Mouse (Mus musculus) kidney, adult 2 months (tissue): ENCODE data around the gene A430005L14Rik.

ENCODE experiments used
- CTCF ChIP-seq: fragments of 200-500 bp; conservative IDR thresholded peaks from 2 replicates; pipeline ENCODE4 v1.5.1; 2011; ENCODE audit warnings: low read depth, mild to moderate bottlenecking, control low read depth, low read length, moderate library complexity, mixed read lengths; ENCODE audit not compliant: insufficient read depth, insufficient read length
- POLR2A ChIP-seq: fragments of 200-500 bp; IDR thresholded peaks from one replicate; pipeline ENCODE4 v1.6.1; 2011; ENCODE audit warnings: low read depth, low read length, control low read depth

GRCm38 (mm10) chr4:153979243-153979642, 22.2 kb downstream of the A430005L14Rik start:
- no peak for TF ChIP-seq POLR2A
- TF ChIP-seq CTCF = no peak
